Mouse (Mus musculus) lung, postnatal 10 days (tissue): ENCODE data around the gene Slc26a8.

ENCODE experiments used
- DNase-seq: peaks from one replicate; pipeline ENCODE4 v3.0.0; 2021

Gene Slc26a8

GRCm38 (mm10) chr17:28698245-28698644 is 8.2 kb upstream of the Slc26a8 start:
- DNase-seq = peak; percentile 39

GRCm38 (mm10) chr17:28697290-28698195 is 7.5 kb upstream of the Slc26a8 start:
- no peak for DNase-seq

- no peak for DNase-seq
These were observed 6.6 kb upstream of the Slc26a8 start for GRCm38 (mm10) chr17:28696641-28697040.

- no peak for DNase-seq
These were observed 4.8 kb upstream of the Slc26a8 start for GRCm38 (mm10) chr17:28694832-28695231.

GRCm38 (mm10) chr17:28694078-28694477 is 4.0 kb upstream of the Slc26a8 start:
- DNase-seq = no peak

- DNase-seq = no peak
These were observed 3.1 kb upstream of the Slc26a8 start for GRCm38 (mm10) chr17:28693086-28693485.

- peak; percentile 63 for DNase-seq
These were observed 2.3 kb upstream of the Slc26a8 start for GRCm38 (mm10) chr17:28692341-28692710.

GRCm38 (mm10) chr17:28691687-28692340 is 1.8 kb upstream of the Slc26a8 start:
- peak; percentile 78 for DNase-seq

- peak; percentile 100 for DNase-seq
These were observed 998 bp upstream of the Slc26a8 start, which contains the start of gene Mapk14 for GRCm38 (mm10) chr17:28690776-28691686. Gene Mapk14 (plus strand): TSS chr17:28691329.

GRCm38 (mm10) chr17:28687354-28687753 is 2.7 kb downstream of the Slc26a8 start:
- DNase-seq = no peak

GRCm38 (mm10) chr17:28684631-28685030 is 5.4 kb downstream of the Slc26a8 start:
- DNase-seq = no peak

GRCm38 (mm10) chr17:28683601-28684000 is 6.4 kb downstream of the Slc26a8 start:
- DNase-seq = no peak

- peak; percentile 59 for DNase-seq
These were observed 7.5 kb downstream of the Slc26a8 start for GRCm38 (mm10) chr17:28682311-28683084.

GRCm38 (mm10) chr17:28659564-28659963 is 30.5 kb downstream of the Slc26a8 start:
- no peak for DNase-seq

- no peak for DNase-seq
These were observed 32.1 kb downstream of the Slc26a8 start for GRCm38 (mm10) chr17:28657936-28658335.

- DNase-seq = no peak
These were observed 39.8 kb downstream of the Slc26a8 start for GRCm38 (mm10) chr17:28650268-28650667.

GRCm38 (mm10) chr17:28648607-28649370 is 41.2 kb downstream of the Slc26a8 start:
- peak; percentile 42 for DNase-seq

GRCm38 (mm10) chr17:28646221-28646620 is 43.8 kb downstream of the Slc26a8 start:
- no peak for DNase-seq

GRCm38 (mm10) chr17:28644112-28644511 is 45.9 kb downstream of the Slc26a8 start:
- DNase-seq = no peak

GRCm38 (mm10) chr17:28643697-28644096 is 46.3 kb downstream of the Slc26a8 start:
- DNase-seq = no peak

GRCm38 (mm10) chr17:28640113-28640512 is 49.9 kb downstream of the Slc26a8 start:
- DNase-seq = no peak
